Mouse (Mus musculus): ENCODE measurements around the gene Gpr132. TPM values are rescaled to one million over a fixed set of nuclear protein-coding genes. Genes with fewer than 3 reads are reported as not detected.
A peak's percentile ranks its signal among the peaks of the same experiment; 100 is the strongest.

Gene Gpr132
- total and polyA plus RNA-seq, 3 experiments: 5.4 to 6.5 TPM; not detected in 1

DNA sequence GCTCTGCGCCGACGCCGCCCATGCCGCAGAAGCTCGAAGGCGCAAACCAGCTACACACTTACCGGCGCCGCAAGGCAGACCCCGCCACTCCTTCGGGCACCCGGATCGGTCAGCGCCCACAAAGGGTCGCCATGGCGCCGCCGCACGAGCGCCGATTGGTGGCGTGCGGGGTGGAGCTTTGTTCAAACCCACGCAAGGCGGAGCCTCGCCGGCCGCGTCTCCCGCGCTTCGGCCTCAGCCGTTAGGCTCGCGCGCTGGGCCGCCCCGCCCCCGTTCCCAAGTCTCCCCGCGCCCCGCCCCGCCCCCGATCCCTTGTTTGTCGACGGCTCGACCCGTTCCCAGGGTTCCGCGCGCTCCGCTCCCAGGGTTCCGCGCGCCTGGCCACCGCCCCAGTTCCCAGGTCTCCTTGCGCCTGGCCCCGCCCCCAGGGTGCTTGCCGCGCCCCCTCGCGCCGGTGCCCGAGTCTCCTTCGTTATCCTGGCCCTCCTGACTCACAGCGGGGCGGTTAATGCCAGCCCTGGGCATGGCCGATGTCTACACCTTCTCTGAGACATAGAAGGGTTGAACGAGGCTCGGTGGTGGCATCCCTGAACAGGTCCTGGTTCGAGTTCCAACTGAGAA lies 38.7 kb downstream of the Gpr132 start, which contains the start of gene Cdca4:
Gene Cdca4, minus strand, starts transcription at position 180 of the 621 bp plus-strand sequence.
- peaks cover 30 to 63% of the 10 kb centered on the region in 2 experiments for H3K36me3 ChIP-seq (ENCODE audit: control insufficient read depth in 1 of 2, insufficient read depth in 2 of 2, low read length in 2 of 2)

DNA sequence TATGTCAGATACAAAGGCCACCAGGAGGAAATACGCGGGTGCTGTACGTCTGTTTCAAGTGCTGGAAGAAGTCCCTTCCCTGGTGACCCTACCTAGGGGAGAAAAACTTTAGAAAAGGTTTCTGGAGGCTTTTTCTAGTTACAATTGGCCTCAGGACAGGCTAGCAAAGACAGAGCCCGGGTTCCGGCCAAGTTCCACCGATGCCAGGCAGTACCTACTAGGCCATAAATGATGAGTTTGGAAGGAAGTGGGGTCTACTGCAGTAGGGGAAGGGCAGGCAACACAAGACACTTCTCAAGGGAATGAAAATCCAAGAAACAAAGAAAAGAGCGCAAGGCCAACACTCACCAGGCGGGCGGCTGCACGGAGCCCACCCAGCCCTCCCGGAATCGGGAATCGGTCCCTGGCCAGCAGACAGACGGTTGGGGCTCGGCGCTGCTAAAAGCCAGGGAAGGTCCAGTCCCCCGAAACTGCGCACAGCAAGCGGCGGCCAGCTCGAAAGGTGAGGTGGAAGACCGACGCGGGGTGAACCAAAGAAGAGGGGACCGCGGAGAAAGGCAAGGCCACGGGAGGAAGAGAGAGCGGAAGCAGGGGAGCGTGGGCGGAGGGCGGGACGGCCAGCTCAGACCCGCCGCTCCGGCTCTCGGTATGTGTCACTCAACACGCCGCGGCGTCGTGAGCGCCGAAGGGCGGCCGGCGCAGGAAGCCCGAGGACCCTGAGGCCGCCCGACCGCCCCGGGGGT lies 39.4 kb downstream of the Gpr132 start:
- peaks cover 37 to 63% of the 10 kb centered on the region in 2 experiments for H3K36me3 ChIP-seq (ENCODE audit: control insufficient read depth in 1 of 2, insufficient read depth in 2 of 2, low read length in 2 of 2)
- peak overlapping the region; percentile 93 for H3K9ac ChIP-seq (ENCODE audit: control insufficient read depth, low read depth, low read length, poor library complexity, severe bottlenecking)
- DNase-seq (ENCODE audit: low read depth, low spot score): peak; percentile 97
- peak overlapping the region; percentile 92 for H3K27ac ChIP-seq (ENCODE audit: control insufficient read depth, low read depth, low read length)
- no peaks in the 10 kb centered on the region for H3K9me3 ChIP-seq (replicated peaks; ENCODE audit: insufficient read depth, low read length)
- TF ChIP-seq RAD21 (IDR thresholded peaks at IDR 0.05; ENCODE audit: low read depth, low read length): no peak
- peaks cover 73% of the 10 kb centered on the region for H3K79me2 ChIP-seq (ENCODE audit: control insufficient read depth, insufficient read depth, low read length, poor library complexity)
- H3K4me3 ChIP-seq (ENCODE audit: control insufficient read depth in 1 of 2, insufficient read depth in 1 of 2, low read depth in 2 of 2, low read length in 2 of 2): peak overlapping the region; percentile 81 to 90
- no peaks in the 10 kb centered on the region for H3K27me3 ChIP-seq (ENCODE audit: control insufficient read depth in 1 of 2, insufficient read depth in 2 of 2, low read length in 2 of 2)
- H3K4me1 ChIP-seq (ENCODE audit: control insufficient read depth in 1 of 2, insufficient read depth in 2 of 2, low read length in 2 of 2): peaks cover 34 to 63% of the 10 kb centered on the region in 2 experiments

More for the DNA sequence above, 38.7 kb downstream of the Gpr132 start, which contains the start of gene Cdca4:
- Histone ChIP-seq H3K4me1 (ENCODE audit: control insufficient read depth in 1 of 2, insufficient read depth in 2 of 2, low read length in 2 of 2) (peaks cover 33 to 63% of the 10 kb centered on the region in 2 experiments), H3K79me2 (ENCODE audit: control insufficient read depth, insufficient read depth, low read length, poor library complexity) (peaks cover 67% of the 10 kb centered on the region), H3K27ac (ENCODE audit: control insufficient read depth, low read depth, low read length) (peak within 1 kb of the TSS; percentile 92), H3K9me3 (replicated peaks; ENCODE audit: insufficient read depth, low read length) (no peaks in the 10 kb centered on the region), H3K4me3 (ENCODE audit: control insufficient read depth in 1 of 2, insufficient read depth in 1 of 2, low read depth in 2 of 2, low read length in 2 of 2) (peak within 1 kb of the TSS; percentile 81 to 90), H3K9ac (ENCODE audit: control insufficient read depth, low read depth, low read length, poor library complexity, severe bottlenecking) (peak within 1 kb of the TSS; percentile 93), H3K27me3 (ENCODE audit: control insufficient read depth in 1 of 2, insufficient read depth in 2 of 2, low read length in 2 of 2) (no peaks in the 10 kb centered on the region)
- DNase-seq (ENCODE audit: low read depth, low spot score): peak; percentile 100
- no peak for TF ChIP-seq NELFE (IDR thresholded peaks at IDR 0.05; ENCODE audit: low read depth, low read length)
- TF ChIP-seq GATA1 (IDR thresholded peaks at IDR 0.05; ENCODE audit: low read depth, low read length): 0 out of 2 replicates have a peak, but pooled peaks have one; percentile 4

DNA sequence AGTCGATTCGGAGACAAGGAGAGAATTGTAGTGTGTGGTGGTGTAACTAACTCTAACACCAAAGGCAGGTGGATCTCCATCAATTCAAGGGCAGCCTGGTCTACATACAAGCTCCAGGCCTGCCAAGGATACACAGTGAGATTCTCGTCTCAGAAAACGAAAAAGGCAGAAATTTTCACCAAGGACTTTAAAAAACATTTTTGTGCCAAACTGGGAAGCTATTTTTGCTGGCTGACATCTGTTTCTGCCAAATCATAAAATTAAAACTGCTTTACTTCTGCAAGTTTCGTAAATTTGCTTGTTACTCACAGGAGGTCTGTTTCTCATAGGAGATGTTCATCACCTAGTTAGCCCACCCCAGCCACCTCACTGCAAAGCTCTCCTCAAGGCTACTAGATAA lies 42.1 kb downstream of the Gpr132 start:
- no peak for DNase-seq (ENCODE audit: low read depth, low spot score)
- TF ChIP-seq ETS1 (IDR thresholded peaks at IDR 0.05; ENCODE audit: low read depth, low read length) (no peak), MYC (IDR thresholded peaks at IDR 0.05; ENCODE audit: low read depth, low read length) (no peak), USF2 (IDR thresholded peaks at IDR 0.05; ENCODE audit: borderline replicate concordance in 1 of 2, insufficient read depth in 1 of 2, low read depth in 1 of 2, low read length in 2 of 2) (no peak), SMC3 (IDR thresholded peaks at IDR 0.05; ENCODE audit: low read depth, low read length) (no peak), CHD2 (IDR thresholded peaks at IDR 0.05; ENCODE audit: low read length) (no peak), EP300 (IDR thresholded peaks at IDR 0.05; ENCODE audit: low read depth in 1 of 2, low read length in 2 of 2) (no peak), POLR2AphosphoS2 (IDR thresholded peaks at IDR 0.05; ENCODE audit: low read length) (no peak), ELF1 (IDR thresholded peaks at IDR 0.05; ENCODE audit: low read depth, low read length) (no peak), TAL1 (IDR thresholded peaks at IDR 0.05; ENCODE audit: low read length) (no peak), GATA1 (IDR thresholded peaks at IDR 0.05; ENCODE audit: low read depth, low read length) (no peak), USF1 (IDR thresholded peaks at IDR 0.05; ENCODE audit: low read depth, low read length) (no peak), GABPA (IDR thresholded peaks at IDR 0.05; ENCODE audit: low read depth, low read length) (no peak), JUND (IDR thresholded peaks at IDR 0.05; ENCODE audit: low read depth, low read length) (no peak), POLR2A (IDR thresholded peaks at IDR 0.05; ENCODE audit: control insufficient read depth in 1 of 2, insufficient read depth in 1 of 2, low read depth in 1 of 2, low read length in 2 of 2, poor library complexity in 1 of 2) (no peak), UBTF (IDR thresholded peaks at IDR 0.05; ENCODE audit: borderline replicate concordance, insufficient read depth, low read depth, low read length) (no peak), CHD1 (IDR thresholded peaks at IDR 0.05; ENCODE audit: low read depth, low read length) (no peak), CTCF (IDR thresholded peaks at IDR 0.05 in 2 of 3, conservative IDR thresholded peaks at IDR 0.05 in 1 of 3; ENCODE audit: control insufficient read depth in 1 of 3, insufficient read depth in 1 of 3, low read depth in 2 of 3, low read length in 3 of 3, poor library complexity in 1 of 3, severe bottlenecking in 1 of 3) (no peak), MAZ (IDR thresholded peaks at IDR 0.05; ENCODE audit: low read depth, low read length) (no peak)
- Histone ChIP-seq H3K9me3 (replicated peaks; ENCODE audit: insufficient read depth, low read length) (no peaks in the 10 kb centered on the region), H3K4me3 (ENCODE audit: control insufficient read depth in 1 of 2, insufficient read depth in 1 of 2, low read depth in 2 of 2, low read length in 2 of 2) (no peak overlapping the region), H3K27ac (ENCODE audit: control insufficient read depth, low read depth, low read length) (no peak overlapping the region), H3K79me2 (ENCODE audit: control insufficient read depth, insufficient read depth, low read length, poor library complexity) (peaks cover 89% of the 10 kb centered on the region), H3K36me3 (ENCODE audit: control insufficient read depth in 1 of 2, insufficient read depth in 2 of 2, low read length in 2 of 2) (peaks cover 54 to 69% of the 10 kb centered on the region in 2 experiments), H3K4me1 (ENCODE audit: control insufficient read depth in 1 of 2, insufficient read depth in 2 of 2, low read length in 2 of 2) (peaks cover 37 to 55% of the 10 kb centered on the region in 2 experiments), H3K9ac (ENCODE audit: control insufficient read depth, low read depth, low read length, poor library complexity, severe bottlenecking) (peak overlapping the region; percentile 93), H3K27me3 (ENCODE audit: control insufficient read depth in 1 of 2, insufficient read depth in 2 of 2, low read length in 2 of 2) (no peaks in the 10 kb centered on the region)

Measured in MEL (cell line).